Mouse (Mus musculus) stomach, embryonic 14.5 days (tissue): ENCODE results near the gene Ak9. TPM values are rescaled to one million over a fixed set of nuclear protein-coding genes. Genes with fewer than 3 reads are reported as not detected.

Source experiments
- ATAC-seq: fragments of 200-750 bp; cut with Nextera tagmentation; 2 replicates; pipeline ENCODE4 v1.8.0; 2017; ENCODE audit warnings: low read depth, moderate TSS enrichment; ENCODE audit not compliant: insufficient number of reproducible peaks, insufficient read depth, low FRiP score
- H3K27ac ChIP-seq: fragments of 300-500 bp; sonication (generic); 2 replicates; pipeline ENCODE4 v1.5.1; 2014; ENCODE audit warnings: mild to moderate bottlenecking, low read length, moderate library complexity, mixed read lengths
- H3K27me3 ChIP-seq: fragments of 300-500 bp; sonication (generic); 2 replicates; pipeline ENCODE4 v1.6.1; 2014; ENCODE audit warnings: low read length, control low read depth, mixed read lengths; ENCODE audit not compliant: control insufficient read depth, insufficient read depth
- H3K36me3 ChIP-seq: fragments of 300-500 bp; sonication (generic); 2 replicates; pipeline ENCODE4 v1.6.1; 2014; ENCODE audit warnings: mild to moderate bottlenecking, control low read depth, low read length, moderate library complexity, mixed read lengths; ENCODE audit not compliant: control insufficient read depth, insufficient read depth
- H3K4me1 ChIP-seq: fragments of 300-500 bp; sonication (generic); 2 replicates; pipeline ENCODE4 v1.6.1; 2014; ENCODE audit warnings: low read length, control low read depth, mixed read lengths; ENCODE audit not compliant: control insufficient read depth, insufficient read depth
- H3K4me2 ChIP-seq: fragments of 300-500 bp; sonication (generic); replicated peaks from 2 replicates; pipeline ENCODE4 v1.6.1; 2014; ENCODE audit warnings: low read depth, low read length, control low read depth
- H3K4me3 ChIP-seq: fragments of 300-500 bp; sonication (generic); 2 replicates; pipeline ENCODE4 v1.5.1; 2014; ENCODE audit warnings: low read depth, low read length, control low read depth
- H3K9ac ChIP-seq: fragments of 300-500 bp; sonication (generic); replicated peaks from 2 replicates; pipeline ENCODE4 v1.6.1; 2014; ENCODE audit warnings: low read depth, mild to moderate bottlenecking, control low read depth, low read length, moderate library complexity, mixed read lengths
- H3K9me3 ChIP-seq: fragments of 300-500 bp; sonication (generic); 2 replicates; pipeline ENCODE4 v1.6.1; 2016; ENCODE audit warnings: low read depth, low read length, control low read depth; ENCODE audit not compliant: control insufficient read depth
- WGBS: fragments of 180-500 bp; shearing (Covaris S2); extraction: QIAGEN DNeasy Blood & Tissue Kit; methylation state at CpG from one replicate; pipeline ENCODE4 v1.1.7; 2014; 5-methylcytosine and 5-hydroxymethylcytosine counted together
- polyA plus RNA-seq: library from polyadenylated mRNA; unstranded; fragments of >200 nt; fragmentation: Nextera tagmentation; extraction: Ambion mirVana; gene quantifications from 2 replicates; pipeline ENCODE4 v1.2.1, GENCODE M21; 2014

Gene Ak9
- polyA plus RNA-seq, 1 experiment from 2014 or later, result not detected

DNA sequence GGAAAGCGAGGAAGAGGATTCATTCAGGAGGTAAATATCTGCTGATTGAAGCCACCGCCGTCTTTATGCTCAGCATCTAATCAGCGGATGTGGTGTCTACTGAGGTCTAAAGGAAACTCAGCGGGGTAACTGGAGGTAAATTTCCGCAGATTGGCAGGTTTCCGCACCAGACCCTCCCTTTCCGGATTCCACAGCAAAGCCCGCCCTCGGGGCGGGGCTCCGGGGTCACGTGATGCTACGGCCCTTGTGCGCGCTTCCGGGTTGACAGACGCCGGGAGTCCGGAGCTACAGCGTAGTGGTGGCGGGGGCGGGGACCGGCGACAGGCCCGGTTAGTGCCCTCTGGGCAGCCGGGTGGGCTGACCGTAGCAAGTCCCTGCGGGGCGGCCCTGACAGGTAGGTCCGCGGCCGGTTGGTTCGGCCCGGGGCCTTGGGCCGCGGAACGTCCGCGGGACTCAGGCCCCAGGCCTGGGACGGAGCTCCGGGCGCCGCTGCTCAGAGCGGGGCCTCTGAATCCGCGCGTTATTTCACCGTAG, 146.4 kb downstream of the Ak9 start, which contains the start of gene Zbtb24:
Gene Zbtb24, plus strand, starts transcription at position 247 of the 534 bp plus-strand sequence.
- Histone ChIP-seq H3K9ac (peak within 1 kb of the TSS; percentile 71), H3K27ac (peak within 1 kb of the TSS; percentile 66; the same call in 1 of the 2 replicates), H3K4me1 (peaks cover 15% of the 10 kb centered on the region; the same call in 1 of the 2 replicates), H3K4me2 (peak within 1 kb of the TSS; percentile 58), H3K27me3 (no peaks in the 10 kb centered on the region), H3K36me3 (0 out of 2 replicates have a peak, but pooled peaks cover 2% of the 10 kb centered on the region), H3K4me3 (peak within 1 kb of the TSS; percentile 87), H3K9me3 (no peaks in the 10 kb centered on the region)
- under 1% methylated on average over 49 of the region's 49 CpGs for WGBS
- peak; percentile 97 for ATAC-seq

- Histone ChIP-seq H3K27me3 (no peaks in the 10 kb centered on the region), H3K4me3 (peak overlapping the region; percentile 87), H3K9me3 (no peaks in the 10 kb centered on the region), H3K27ac (no peak overlapping the region; the same call in 1 of the 2 replicates), H3K4me2 (peak overlapping the region; percentile 58), H3K4me1 (peaks cover 15% of the 10 kb centered on the region; the same call in 1 of the 2 replicates), H3K9ac (peak overlapping the region; percentile 71), H3K36me3 (peaks cover 8% of the 10 kb centered on the region; the same call in 1 of the 2 replicates)
- no peak for ATAC-seq
- 52% methylated on average over 18 of the region's 18 CpGs for WGBS
Observed at GRCm38 (mm10) chr10:41450780-41451522, 147.2 kb downstream of the Ak9 start.

DNA sequence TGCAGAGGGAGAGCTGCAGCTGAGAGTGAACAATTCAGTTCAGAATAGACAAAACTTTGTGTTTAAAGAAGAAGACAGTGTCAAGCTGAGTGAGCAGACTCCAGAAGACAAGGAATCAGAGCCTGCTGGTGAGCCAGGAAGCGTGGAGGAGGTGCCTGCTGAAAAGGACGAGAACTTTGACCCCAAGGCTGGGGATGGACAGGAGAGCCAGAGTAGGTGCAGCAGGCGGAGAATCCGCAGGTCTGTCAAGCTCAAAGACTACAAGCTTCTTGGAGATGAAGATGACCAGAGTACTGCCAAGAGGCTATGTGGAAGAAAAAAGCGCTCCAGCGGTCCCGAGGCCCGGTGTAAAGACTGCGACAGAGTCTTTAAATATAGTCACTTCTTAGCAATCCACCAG, 147.9 kb downstream of the Ak9 start:
- Histone ChIP-seq H3K4me2 (no peak overlapping the region), H3K9me3 (no peaks in the 10 kb centered on the region), H3K4me3 (no peak overlapping the region), H3K27ac (no peak overlapping the region), H3K9ac (no peak overlapping the region), H3K36me3 (peaks cover 15% of the 10 kb centered on the region), H3K4me1 (peaks cover 15% of the 10 kb centered on the region; the same call in 1 of the 2 replicates), H3K27me3 (no peaks in the 10 kb centered on the region)
- no peak for ATAC-seq
- WGBS, result 90% methylated on average over 9 of the region's 9 CpGs

- Histone ChIP-seq H3K9me3 (no peaks in the 10 kb centered on the region), H3K4me2 (no peak overlapping the region), H3K36me3 (peaks cover 18% of the 10 kb centered on the region), H3K4me3 (no peak overlapping the region), H3K4me1 (peaks cover 15% of the 10 kb centered on the region; the same call in 1 of the 2 replicates), H3K27me3 (no peaks in the 10 kb centered on the region), H3K9ac (no peak overlapping the region), H3K27ac (no peak overlapping the region)
- 95% methylated on average over 3 of the region's 3 CpGs for WGBS
- ATAC-seq, result no peak
Observed at GRCm38 (mm10) chr10:41452791-41453190, 149.0 kb downstream of the Ak9 start.

- Histone ChIP-seq H3K4me2 (no peak overlapping the region), H3K27me3 (no peaks in the 10 kb centered on the region), H3K4me3 (no peak overlapping the region), H3K9ac (no peak overlapping the region), H3K36me3 (peaks cover 42% of the 10 kb centered on the region), H3K27ac (no peak overlapping the region), H3K9me3 (no peaks in the 10 kb centered on the region), H3K4me1 (no peaks in the 10 kb centered on the region)
- WGBS, result 82% methylated on average over 4 of the region's 4 CpGs
- ATAC-seq, result no peak
Observed at GRCm38 (mm10) chr10:41459990-41460389, 156.2 kb downstream of the Ak9 start.

DNA sequence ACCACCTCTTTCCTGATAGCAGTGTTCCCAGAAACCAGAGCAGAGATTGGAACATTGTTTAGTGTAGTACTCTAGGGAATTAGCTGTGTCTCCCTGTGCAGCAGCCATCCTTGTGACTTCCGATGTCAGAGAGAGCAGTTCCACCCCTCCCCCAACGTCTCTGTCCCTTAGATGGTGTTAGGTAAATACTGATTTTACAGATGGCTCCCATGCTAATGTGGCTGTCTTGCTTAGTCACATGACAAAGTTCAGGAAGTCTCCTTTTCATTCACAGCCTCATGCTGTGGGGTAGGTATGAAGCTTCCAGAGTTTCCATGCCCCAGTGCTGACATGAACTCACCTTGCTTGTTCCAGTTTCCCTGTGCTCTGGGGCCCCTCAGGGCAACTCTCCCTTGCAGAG, 156.7 kb downstream of the Ak9 start:
- 0 out of 2 replicates have a peak, but pooled peaks have one; percentile 33 for ATAC-seq
- Histone ChIP-seq H3K4me3 (no peak overlapping the region), H3K36me3 (peaks cover 42% of the 10 kb centered on the region), H3K27me3 (no peaks in the 10 kb centered on the region), H3K9ac (no peak overlapping the region), H3K9me3 (no peaks in the 10 kb centered on the region), H3K4me2 (no peak overlapping the region), H3K4me1 (no peaks in the 10 kb centered on the region), H3K27ac (no peak overlapping the region)
- WGBS, result 26% methylated on average over 2 of the region's 2 CpGs

GRCm38 (mm10) chr10:41461057-41461722, 157.4 kb downstream of the Ak9 start:
- no peaks in the 10 kb centered on the region for H3K9me3 ChIP-seq
- ATAC-seq, result no peak
- WGBS, result 88% methylated on average over 3 of the region's 3 CpGs
- no peak overlapping the region for H3K4me2 ChIP-seq
- no peaks in the 10 kb centered on the region for H3K27me3 ChIP-seq
- H3K4me3 ChIP-seq, result no peak overlapping the region
- H3K27ac ChIP-seq, result no peak overlapping the region
- H3K9ac ChIP-seq, result no peak overlapping the region
- H3K36me3 ChIP-seq, result peaks cover 35% of the 10 kb centered on the region
- H3K4me1 ChIP-seq, result no peaks in the 10 kb centered on the region

DNA sequence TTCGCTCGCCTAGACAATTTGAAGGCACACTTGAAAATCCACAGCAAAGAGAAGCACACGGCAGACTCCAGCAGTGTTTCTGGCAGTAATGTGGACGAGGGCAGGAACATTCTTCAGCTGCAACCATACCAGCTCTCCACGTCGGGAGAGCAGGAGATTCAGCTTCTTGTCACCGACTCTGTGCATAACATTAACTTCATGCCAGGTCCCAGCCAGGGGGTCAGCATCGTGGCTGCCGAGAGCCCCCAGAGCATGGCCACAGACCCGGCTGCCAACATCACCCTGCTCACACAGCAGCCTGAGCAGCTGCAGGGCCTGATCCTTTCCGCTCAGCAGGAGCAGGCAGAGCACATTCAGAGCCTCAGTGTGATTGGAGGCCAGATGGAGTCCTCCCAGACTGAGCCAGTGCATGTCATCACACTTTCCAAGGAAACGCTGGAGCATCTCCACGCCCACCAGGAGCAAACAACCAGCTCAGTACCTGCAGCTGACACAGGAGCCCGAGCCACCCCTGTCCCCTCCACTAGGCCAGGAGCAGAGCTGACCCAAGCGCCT, 160.7 kb downstream of the Ak9 start:
- Histone ChIP-seq H3K27me3 (no peaks in the 10 kb centered on the region), H3K9ac (no peak overlapping the region), H3K4me3 (no peak overlapping the region), H3K36me3 (peaks cover 20% of the 10 kb centered on the region), H3K9me3 (no peaks in the 10 kb centered on the region), H3K4me2 (no peak overlapping the region), H3K27ac (no peak overlapping the region), H3K4me1 (no peaks in the 10 kb centered on the region)
- no peak for ATAC-seq
- 58% methylated on average over 15 of the region's 15 CpGs for WGBS
